Mouse (Mus musculus) 3T3-L1 (cell line): ENCODE results near the gene Bspry.

Source experiments
- DNase-seq: peaks from one replicate; pipeline ENCODE4 v3.0.0-alpha.2; 2015; ENCODE audit warnings: low read depth, low spot score

The Bspry gene

DNA sequence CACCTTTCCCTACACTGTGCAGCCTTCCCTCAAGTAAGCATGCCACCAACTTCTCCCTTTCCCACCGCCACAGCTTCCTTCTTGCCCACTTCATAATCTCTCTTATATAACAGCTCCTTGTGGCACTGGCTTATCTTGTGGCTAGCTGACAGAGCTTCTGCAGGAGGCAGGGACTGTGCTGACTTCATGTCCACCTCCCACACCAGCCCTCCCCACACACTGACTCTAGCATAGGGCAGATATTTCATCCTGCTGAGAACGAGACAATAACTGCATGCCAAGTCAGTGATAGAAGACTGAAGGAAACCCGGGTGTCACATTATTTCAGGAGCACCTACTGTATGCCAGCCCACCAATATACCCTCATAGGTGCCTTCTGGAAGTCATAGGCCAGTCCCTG lies 35.6 kb downstream of the Bspry start:
- DNase-seq = no peak

- no peak for DNase-seq
Observed at GRCm38 (mm10) chr4:62516079-62516478, 36.2 kb downstream of the Bspry start.

DNA sequence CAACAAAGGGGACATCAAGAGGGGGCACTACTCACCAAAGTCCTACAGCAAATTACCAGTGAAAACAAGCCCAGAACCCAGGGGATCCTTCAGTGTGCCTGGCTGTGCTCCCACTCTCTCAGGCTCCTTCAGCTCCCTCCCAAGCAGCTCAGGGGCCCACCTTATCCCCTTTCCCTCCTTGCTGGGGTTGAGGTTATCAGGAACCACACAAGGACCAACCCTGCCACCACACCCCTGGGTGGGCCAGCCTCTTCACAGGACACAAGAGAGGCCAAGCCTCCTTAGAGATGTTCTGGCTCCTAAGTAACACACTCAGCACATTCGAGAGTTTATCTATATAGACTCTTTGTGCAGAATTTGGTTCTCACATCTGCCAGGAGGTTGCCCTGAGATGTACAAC lies 36.7 kb downstream of the Bspry start:
- no peak for DNase-seq

- no peak for DNase-seq
Observed at GRCm38 (mm10) chr4:62517046-62517445, 37.2 kb downstream of the Bspry start.

DNA sequence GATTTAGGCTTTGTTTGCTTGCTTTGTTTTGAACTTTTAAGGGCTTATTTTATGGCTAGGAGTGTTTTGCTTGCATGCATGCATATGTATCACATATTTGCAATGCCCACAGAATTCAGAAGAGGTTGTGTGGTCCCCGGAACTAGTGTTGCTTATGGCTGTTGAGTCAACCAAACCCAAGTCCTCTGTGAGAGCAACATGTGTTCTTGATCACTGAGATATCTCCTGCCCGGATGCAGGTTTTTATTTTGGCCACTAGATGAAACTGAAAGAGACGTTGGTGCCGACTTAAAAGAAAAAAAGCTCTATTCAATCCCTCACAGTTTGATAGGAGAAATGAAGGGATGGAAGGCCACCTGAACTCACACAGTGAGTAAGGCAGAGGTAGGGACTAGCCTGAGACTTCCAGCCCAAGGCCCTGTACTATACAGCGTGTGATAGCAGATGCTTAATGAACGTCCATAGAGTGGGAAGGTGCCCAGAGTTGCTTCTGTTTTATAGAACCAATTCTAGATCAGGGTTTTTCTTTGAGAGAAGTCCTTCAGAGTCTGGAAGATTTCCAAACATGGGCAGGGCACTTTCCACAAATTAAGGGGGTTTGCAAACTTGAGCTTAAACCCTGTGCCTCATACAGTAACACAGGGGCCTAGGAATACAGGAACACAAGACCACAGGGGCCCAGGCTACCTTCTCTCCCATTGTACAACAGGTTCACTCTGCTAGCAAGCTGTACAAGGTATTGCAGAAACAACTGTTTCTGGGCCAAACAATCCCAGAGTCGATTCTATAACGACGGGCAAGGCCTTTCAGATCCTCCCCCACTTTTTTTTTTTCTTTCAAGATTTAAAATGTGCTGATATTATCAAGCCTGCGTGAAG lies 37.9 kb downstream of the Bspry start:
- peak; percentile 54 for DNase-seq

DNA sequence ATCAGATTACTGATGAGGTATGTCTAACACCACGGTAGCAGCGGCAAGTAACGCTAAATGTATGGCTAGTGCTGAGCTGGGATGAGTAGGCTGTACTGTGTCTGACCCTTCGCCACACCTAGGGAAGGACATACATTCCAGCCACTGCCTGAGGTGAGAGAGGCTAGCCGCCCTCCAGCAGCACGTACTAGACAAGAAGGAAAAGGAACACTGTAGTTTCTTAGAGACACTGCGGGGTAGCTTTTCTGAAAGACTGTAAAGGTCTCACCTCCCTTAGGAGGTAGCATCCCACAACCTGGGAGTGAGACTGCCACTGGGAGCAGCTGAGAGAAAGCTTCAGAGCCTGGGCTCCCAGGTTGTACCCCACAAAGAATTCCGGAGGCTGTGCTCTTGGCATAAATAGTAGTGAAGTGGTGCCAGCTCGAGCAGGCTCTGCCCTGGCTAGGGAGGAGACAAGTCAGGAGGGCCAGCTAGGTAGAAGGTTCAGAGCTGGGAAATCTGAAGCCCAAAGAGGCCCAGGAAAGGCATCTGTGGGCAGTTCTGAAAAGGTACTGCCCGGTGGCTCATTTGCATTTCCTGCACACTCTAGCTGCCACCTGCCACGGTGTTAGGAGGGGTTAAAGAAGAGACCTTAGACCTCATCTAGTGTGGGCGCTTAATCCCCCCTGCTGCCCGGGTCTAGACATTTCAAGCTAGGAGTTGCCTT lies 38.7 kb downstream of the Bspry start:
- DNase-seq = no peak

- no peak for DNase-seq
Observed at GRCm38 (mm10) chr4:62519122-62519848, 39.4 kb downstream of the Bspry start.

- DNase-seq = peak; percentile 95
Observed at GRCm38 (mm10) chr4:62519849-62520233, 40.0 kb downstream of the Bspry start, which contains the start of gene Alad. Gene Alad (minus strand): TSS chr4:62519918.

DNA sequence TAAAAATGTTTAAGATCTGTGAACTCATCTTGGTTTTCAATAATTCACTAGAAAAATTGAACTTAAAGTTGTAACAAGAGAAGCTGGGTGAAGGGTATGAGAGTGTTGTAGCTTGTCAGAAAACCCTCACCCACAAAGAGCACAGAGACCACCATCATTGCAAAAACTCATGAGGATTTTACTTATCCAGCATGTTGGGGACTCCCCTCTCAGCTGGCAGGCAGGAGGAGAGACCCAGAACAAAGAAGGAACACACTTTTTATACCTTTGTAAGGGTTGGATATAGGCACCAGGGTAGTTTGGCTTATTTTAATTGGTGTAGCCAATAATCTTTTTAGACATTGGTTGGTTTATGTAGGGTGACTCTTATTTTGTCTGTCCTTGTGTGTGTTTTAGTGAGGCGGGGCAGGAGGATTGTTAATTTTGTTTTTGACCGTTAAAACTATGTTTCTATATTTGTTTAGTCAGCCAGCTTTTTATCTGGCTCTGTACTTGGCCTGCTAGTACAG lies 41.1 kb downstream of the Bspry start:
- DNase-seq = no peak

DNA sequence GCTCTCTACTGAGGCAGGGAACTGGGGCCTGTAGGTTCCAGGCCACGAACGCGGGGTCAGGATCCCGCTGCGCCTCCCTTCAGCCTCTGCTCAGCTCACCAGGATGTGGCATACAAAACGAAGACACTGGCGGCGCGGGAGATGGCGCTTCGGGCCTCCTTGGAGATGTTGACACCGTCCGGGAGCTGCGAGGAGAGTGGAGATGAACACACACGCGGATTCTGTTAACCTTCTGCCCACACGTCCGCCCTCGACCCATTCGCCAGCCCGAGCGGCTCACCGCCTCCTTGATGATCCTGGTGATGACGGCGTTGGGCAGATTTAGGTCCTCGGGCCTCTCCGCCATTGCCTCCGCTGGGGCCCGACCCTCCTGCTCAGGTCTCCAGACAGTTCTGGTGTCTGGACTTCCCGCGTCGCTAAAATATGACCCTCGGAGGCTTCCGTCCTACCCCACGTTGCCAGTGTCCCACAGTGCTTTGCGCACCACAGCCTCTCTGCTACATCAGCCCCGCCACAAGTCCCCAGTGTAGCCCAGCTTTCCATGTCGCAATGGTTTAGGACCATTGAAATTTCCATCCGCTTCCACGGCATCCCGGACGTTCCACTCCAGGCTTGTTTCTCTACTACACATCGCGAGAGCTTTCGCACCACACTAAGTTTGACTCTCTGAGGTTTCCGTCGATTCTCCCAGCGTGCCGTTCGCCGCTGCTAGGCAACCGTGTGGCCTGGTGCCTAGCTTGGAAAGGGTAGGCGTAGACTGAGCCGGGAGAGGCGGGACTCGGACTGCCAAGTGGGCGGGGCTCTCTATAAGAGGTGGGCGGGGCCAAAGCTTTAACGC lies 45.0 kb downstream of the Bspry start, which contains the start of the genes Pole3 and 4933430I17Rik:
TSS of gene Pole3 (minus strand) at position 418 of the 838 bp plus-strand sequence.
TSS of gene 4933430I17Rik (plus strand) at position 719 of the 838 bp plus-strand sequence.
- peak; percentile 97 for DNase-seq

DNA sequence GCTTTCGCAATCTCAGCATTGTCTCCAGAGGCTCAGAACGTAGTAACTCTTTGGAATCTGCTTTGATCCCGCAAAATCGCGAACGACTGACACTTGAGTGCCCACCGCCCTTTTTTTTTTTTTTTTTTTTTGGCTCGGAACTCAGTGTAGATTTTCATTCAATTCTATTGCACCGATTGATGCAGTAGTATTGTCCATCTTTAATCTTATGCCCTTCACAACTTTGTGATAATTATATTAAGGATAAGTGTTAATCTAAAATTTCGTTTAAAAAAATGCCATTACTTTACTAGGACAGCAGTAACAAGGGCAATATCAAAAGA lies 45.6 kb downstream of the Bspry start:
- no peak for DNase-seq

GRCm38 (mm10) chr4:62526256-62526655 lies 46.4 kb downstream of the Bspry start:
- no peak for DNase-seq

DNA sequence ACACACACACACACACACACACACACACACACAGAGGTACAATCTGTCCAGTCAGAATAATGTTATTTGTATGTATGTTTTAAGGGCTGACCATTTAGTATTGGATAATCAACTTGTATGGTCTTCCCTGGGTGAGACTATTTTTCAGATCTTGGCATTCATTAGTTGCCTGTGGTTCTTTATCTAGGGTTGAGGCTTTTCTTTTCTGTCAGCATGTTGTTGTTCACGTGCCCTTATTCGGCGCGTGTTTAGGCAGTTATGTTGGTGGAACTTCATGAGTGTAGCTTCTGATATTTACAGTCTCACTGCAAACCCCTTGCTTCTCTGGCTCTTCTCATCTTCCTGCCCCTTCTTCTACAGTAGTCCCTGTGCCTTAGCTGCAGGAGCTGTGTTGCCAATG lies 47.8 kb downstream of the Bspry start:
- DNase-seq = no peak

DNA sequence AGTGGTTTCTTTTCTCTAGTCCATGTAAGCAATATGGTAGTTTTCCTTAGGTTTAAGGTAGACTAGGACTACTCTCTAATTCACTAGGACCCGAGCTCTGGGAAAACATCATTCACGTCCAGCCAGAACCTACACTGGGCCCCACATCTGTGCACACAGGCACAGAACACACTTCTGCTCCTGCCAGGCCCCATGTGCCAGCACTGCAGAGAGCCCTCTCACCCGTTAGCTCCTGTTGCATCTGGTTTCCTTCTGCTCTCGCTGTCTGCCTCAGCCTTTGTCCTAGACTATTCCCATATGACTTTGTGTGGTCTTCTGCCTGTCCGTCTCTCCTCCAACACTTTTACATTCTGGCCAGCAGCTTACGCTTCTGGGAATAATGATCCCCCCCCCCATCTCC lies 53.9 kb downstream of the Bspry start:
- no peak for DNase-seq

DNA sequence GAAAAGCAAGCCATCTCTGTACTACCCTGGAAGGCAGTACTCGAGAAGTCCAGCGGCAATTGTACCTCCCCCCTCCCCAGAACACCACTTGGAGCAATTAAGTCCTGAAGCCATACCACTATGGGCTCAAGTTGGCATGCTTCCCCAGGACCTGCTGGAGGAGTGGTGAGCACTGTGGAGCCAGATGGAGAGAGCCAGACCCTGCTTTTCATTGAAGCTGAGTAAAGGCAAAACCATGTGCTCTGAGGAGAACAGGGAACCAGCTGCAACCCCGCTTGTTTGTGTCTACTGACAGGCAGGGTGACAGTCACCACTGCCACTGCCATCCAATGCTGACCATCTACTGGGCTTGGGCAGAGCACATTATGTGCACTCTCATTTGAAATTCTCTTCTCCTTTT lies 61.9 kb downstream of the Bspry start:
- no peak for DNase-seq

DNA sequence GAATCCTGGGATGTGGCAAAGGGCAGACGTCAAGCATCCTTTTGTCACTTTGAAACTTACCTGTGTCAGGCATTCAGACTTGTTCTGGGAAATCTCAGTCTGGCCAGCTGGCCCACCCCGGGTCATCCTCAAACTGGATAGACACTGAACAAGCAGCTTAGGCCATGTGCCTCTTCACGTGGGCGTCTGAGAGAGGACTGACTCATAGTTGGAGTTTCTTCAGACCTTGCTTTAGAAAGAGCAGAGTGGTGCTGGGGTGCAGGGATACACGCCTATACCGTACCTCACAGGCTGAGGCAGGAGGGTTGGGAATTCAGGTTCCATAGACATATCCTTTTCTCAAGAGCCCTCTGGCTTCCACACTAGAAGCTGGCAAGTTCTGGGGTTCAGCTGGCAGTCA lies 63.9 kb downstream of the Bspry start:
- DNase-seq = no peak

DNA sequence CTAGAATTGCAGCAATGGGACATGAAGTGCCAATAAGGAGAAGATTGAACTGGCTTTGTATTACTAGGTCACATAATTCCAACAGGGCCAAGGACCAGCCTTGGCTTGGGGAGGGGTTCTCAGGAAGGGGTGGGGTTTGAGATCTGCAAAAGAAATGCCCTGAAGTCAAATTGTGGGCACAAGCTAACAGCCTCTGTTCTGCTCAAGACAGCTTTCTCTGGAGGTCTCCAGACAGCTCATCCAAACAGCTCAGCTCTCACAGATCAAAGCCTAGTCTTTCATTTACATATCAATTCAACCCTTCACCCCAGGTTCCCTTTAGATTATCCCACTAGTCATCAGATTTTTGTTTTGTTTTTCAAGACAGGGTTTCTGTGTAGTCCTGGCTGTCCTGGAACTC lies 64.9 kb downstream of the Bspry start:
- no peak for DNase-seq
